Mouse (Mus musculus) frontal cortex, postnatal 25 days (tissue): ENCODE measurements around the gene Cisd3.
"Not testable (repeated sequence)": the region's sequence is repeated elsewhere in the genome, so short reads cannot be mapped to it uniquely, and the experiment has no call there.

ENCODE experiments used
- DNase-seq, 2 experiments: peaks; one replicate each; pipeline ENCODE4 v3.0.0; 2022; ENCODE audit warnings: low spot score in 2 of 2

Gene Cisd3

GRCm38 (mm10) chr11:97685613-97686321 lies at the start of gene Cisd3:
TSS of gene Cisd3 (plus strand) at chr11:97685826.
- peak; percentile 67 to 71 for DNase-seq

DNA sequence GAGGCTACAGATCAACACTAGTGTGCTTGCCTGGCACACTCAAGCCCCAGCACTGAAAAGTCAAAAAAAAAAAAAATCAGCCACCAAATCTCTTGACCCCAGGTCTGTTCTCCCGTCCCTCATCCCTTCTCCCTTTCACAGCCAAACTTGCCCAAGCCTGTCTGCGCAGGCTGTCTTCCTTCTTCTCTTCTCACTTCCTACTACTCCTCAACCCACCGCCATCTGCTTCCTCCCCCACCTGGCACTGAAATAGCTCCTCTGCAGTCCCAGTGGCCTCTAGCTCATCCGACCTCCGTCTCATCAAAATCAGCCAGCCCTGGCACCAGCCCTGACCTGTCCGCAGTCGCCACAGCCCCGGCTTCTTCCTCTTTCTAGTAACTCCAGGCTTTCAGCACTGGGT lies 44.0 kb upstream of the Cisd3 start:
- DNase-seq = peak; percentile 42 to 56

GRCm38 (mm10) chr11:97642746-97643145 lies 42.9 kb upstream of the Cisd3 start:
- no peak for DNase-seq

DNA sequence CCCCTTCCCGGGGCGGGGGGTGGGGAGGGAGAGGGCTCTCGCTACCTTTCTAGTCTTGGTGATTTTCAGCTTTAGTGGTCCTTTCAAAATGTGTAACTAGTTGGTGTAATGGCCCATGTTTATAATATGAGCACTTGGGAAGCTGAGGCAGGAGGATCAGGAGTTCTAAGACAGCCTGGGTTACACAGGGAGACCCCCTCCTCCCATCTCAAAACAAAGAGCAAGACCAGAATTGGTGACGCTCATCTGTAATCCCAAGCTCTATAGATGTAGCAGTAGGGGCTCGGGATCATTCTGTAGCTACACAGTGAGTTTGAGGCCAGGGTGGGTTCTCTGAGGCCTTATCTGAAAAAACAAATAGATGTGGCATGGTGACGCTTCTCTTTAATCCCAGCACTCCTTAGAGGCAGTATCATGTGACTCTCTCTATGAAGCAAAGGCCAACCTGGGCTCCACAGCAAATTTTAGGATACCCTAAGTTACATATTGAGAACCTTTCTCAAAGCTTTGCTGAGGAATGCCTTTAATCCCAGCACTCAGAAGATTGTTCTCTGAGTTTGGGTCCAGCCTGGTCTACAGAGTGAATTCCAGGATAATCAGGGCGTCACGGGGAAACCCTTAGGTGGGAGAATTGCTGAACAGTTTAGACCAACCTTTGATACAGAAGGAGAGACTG lies 42.1 kb upstream of the Cisd3 start:
- no peak for DNase-seq

- peak in 1 of 2 experiments; percentile 46 for DNase-seq
These were observed 40.8 kb upstream of the Cisd3 start for GRCm38 (mm10) chr11:97644834-97645233.

GRCm38 (mm10) chr11:97648541-97648940 lies 37.1 kb upstream of the Cisd3 start:
- not testable (repeated sequence) for DNase-seq

DNA sequence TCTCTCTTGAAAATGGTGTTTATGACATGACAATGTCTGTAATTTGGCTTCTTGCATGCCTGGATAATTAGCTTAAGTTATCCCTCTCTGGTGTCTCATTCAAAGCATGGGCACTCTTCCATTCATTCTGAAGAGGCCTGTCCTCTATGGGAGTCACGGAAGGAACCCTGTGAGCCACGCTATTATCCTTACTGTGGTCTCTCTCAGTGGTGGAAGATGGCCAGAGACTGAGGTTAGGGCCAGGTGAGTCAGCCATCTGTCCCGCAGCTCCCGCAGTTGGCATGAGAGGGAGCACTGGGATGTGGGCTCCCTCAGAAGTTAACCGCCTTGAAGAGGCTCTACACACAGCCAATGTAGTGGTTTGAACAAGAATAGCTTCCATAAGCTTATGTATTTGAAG lies 35.3 kb upstream of the Cisd3 start:
- no peak for DNase-seq

DNA sequence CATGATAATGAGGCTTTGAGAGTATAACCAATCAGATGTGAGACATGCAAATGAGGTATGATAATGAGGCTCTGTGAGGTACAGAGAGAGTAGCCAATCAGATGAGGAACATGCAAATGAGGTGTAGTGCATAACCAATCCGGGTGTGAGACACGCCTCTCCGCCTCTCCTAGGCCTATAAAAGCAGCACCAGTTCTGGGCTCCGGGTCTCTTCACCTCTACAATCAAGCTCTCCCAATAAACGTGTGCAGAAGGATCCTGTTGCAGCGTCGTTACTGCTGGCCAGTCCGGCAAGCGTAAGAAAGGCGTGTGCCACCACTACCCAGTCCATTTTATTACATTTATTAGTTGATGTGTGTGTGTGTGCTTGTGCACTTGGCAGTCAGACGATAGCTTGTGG lies 32.2 kb upstream of the Cisd3 start:
- not testable (repeated sequence) for DNase-seq

DNA sequence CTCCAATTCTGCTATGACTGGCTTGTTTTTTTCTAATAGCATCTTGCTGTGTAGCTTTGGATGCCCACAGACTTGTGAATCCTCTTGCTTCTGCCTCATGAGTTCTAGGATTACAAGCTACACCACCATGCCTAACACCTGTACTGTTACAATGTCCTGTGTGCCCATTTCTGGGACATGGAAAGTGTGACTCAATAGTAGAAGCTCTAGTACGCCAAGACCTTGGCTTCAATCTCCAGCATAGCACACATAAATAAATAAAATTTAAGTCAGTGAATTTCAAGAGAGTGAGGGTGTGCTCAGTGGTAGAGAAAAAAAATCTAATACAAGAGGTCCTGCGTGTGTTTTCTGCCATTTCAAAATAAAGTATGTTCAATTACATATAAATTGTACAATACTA lies 31.4 kb upstream of the Cisd3 start:
- DNase-seq = no peak

- DNase-seq = no peak
These were observed 29.2 kb upstream of the Cisd3 start for GRCm38 (mm10) chr11:97656269-97656971.

GRCm38 (mm10) chr11:97657184-97657945 lies 28.3 kb upstream of the Cisd3 start:
- no peak for DNase-seq

DNA sequence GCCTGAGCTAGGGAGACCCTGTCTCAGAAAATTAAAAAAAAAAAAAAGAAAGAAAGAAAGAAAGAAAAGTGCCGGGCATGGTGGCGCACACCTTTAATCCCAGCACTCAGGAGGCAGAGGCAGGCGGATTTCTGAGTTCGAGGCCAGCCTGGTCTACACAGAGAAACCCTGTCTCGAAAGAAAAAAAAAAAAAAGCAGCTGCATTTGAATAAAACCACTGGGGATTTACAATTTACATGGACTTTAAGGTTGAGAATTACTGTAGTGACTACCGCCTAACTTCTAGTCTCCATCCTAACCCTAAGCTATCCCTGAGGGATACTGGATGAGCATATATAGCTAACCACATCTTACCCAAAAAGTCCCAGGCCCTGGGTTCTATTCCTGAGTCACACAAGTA lies 27.7 kb upstream of the Cisd3 start:
- DNase-seq = not testable (repeated sequence)

GRCm38 (mm10) chr11:97658751-97659266 lies 26.8 kb upstream of the Cisd3 start:
- DNase-seq = no peak

DNA sequence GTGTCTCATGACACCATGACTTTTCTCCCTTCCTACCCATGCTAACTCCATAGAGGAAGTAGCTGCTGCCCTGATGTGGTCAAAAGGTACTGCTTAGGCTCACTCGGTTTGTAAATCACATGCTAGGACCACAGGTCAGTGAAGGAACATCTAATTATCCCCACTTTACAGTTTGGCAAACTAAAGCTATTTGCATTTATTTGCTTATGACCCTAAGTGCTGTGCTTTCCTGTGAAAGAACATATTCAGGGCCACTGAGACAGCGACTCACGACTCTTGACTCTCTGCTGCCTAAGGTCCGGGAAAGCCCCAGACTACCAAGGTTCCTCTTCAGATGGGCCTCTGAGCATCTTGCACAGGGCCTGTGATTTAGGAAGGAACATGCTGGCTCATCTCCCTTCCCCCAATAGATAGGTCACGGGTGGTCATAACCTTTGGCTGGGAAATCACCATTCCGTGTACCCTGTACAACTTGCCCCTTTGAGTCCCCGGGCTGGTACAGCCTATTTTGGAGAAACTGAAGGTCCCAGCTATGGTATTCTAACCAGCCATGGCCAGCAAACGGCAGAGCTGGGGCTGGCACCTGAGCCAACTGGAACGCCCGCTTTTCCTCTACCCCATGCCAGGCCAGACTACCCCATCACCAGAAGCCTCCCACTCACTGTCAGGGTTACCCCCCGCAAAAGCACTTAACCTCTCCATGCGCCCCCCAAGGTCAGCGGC lies 26.2 kb upstream of the Cisd3 start:
- no peak for DNase-seq

GRCm38 (mm10) chr11:97659990-97660714 lies 25.5 kb upstream of the Cisd3 start:
- DNase-seq = peak; percentile 58 to 62

GRCm38 (mm10) chr11:97660734-97661647 lies 24.6 kb upstream of the Cisd3 start:
- DNase-seq = no peak

- no peak for DNase-seq
These were observed 23.9 kb upstream of the Cisd3 start for GRCm38 (mm10) chr11:97661648-97662133.

DNA sequence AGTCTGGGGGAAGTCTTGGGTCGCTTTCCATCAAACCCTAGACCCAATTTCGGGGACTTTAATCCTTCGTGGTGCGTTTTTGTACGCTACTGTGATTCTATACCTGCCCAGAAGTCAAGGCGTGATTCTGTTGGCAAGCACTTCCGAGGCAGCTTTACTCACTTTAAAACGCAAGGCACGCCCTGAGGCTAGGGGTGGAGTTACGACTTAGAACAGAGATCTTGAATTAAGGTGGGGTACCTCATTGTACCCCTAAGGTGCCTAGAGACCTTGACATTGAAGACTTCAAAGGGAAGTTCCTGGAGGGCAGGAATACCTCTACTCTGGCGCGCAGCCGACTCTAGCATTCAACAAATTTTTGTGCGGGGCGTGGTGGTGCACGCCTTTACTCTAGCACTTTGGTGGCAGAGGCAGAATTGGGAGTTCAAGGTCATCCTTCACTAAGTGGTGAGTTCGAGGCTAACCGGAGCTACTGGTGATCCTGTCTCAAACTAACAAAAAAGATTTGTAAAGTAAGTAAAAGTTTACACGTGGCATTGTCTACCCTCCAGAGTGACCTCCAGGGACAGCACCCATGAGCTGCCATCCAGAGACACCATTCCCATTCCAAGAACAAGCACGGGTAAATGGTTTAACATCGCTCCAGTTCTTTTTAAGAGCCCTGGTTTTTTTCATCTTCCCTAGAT lies 23.3 kb upstream of the Cisd3 start:
- no peak for DNase-seq
